Mouse (Mus musculus) liver, adult (tissue): Measurements from ENCODE around the gene Zdhhc17.

ENCODE experiments used
- GATA4 ChIP-seq: IDR thresholded peaks from 2 replicates; pipeline ENCODE4 v1.6.1; 2014; ENCODE audit warnings: mild to moderate bottlenecking, low read length; ENCODE audit not compliant: insufficient replicate concordance

Zdhhc17 gene

DNA sequence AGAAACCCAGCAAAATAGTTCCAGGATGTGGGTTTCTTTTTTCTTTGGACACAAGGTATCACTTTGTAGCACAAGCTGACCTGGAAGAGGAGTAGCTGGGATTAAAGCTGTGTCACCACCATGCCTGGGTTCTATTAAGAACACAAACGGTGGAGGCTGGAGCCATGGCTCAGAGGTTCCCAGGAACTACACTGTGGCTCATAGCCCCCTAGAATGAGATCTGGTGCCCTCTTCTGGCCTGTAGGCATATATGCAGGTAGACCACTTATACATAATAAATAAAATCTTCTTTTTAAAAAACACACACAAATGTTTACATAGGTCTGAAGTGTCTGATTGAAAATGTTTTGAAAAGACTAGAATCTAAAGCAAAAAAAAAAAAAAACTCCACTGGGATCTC is 33.9 kb downstream of the Zdhhc17 start:
- no peak for TF ChIP-seq GATA4

- TF ChIP-seq GATA4, result no peak
These were observed 35.1 kb downstream of the Zdhhc17 start for GRCm38 (mm10) chr10:110974885-110975284.

GRCm38 (mm10) chr10:110974463-110974862 is 35.5 kb downstream of the Zdhhc17 start:
- TF ChIP-seq GATA4, result no peak

- TF ChIP-seq GATA4, result no peak
These were observed 37.9 kb downstream of the Zdhhc17 start for GRCm38 (mm10) chr10:110971998-110972397.

DNA sequence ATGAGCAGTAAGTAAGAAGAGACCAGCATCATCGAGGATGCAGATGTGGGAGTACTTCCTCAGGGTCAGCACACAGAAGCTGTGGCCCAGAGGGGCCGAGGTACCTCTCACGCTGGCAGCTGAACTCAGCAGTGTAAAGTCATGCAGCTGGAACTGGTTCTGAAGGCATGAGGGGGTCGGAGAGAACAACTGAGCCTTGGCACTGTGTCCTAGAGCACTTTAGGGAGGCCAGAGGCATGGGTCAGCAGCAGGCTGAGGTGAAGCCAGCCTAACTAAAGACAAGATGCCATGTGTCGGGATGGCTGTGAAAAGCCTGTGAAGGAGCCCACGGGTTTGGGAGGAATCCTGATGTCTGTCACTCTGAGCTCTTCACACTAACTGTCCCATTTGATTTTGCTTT is 38.5 kb downstream of the Zdhhc17 start:
- no peak for TF ChIP-seq GATA4

- TF ChIP-seq GATA4, result no peak
These were observed 38.9 kb downstream of the Zdhhc17 start for GRCm38 (mm10) chr10:110971044-110971443.

DNA sequence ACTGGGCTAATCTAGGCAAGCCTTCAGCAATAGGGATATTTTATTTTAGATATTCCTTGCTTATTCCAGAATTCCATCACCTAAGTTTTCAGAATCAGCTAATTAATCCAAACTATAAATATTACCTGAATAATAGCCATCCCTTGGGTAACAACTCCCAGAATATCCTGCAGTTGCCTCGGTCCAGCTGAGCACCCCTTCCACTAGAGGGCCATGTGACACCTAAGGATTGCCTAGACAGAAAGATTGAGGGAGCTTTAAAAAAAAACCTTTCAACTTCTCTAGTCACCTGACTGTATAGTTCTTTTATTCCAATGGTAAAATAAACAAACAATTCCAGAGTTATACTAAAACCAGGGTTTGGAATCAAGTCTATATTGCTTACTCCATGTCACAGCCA is 47.8 kb downstream of the Zdhhc17 start:
- no peak for TF ChIP-seq GATA4

DNA sequence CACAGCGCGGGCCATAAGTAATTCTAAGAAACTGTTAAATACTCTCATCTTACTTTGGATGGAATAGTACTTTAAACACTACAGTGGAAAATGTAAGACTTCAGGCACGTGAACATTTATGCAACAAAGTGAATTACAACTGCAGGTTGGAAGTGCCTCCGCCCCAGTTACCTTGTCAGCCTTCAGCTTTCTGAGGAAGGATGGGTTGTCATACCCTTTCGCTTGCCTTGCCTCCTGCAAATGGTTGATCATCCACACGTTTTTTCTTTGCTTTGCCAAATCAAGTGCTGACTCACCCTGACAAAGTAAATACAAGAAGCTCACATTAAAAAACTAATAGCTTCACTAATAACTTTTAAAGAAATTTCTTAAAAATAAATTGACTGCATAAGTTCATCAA is 49.1 kb downstream of the Zdhhc17 start:
- TF ChIP-seq GATA4, result no peak

DNA sequence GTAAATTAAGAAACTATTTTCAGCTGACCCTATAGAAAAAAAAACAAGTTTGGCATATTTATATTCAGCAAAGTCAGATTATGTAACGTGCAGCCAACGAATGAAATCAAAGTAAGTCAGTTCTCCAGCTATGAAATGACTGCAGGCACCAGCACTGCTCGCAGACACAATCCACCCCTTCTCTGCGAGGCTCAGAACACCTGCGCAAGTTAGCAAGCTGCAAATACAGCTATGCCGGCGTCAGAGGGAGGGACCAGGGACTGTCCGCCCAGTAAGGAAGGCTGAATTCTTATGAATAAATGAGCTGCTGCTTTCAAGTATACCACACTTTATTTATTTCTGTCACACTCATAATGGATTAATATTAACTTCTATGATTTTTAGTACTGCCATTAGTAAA is 50.2 kb downstream of the Zdhhc17 start:
- TF ChIP-seq GATA4, result no peak

GRCm38 (mm10) chr10:110958879-110959278 is 51.1 kb downstream of the Zdhhc17 start:
- TF ChIP-seq GATA4, result no peak

GRCm38 (mm10) chr10:110952937-110953451 is 56.9 kb downstream of the Zdhhc17 start:
- TF ChIP-seq GATA4, result no peak

DNA sequence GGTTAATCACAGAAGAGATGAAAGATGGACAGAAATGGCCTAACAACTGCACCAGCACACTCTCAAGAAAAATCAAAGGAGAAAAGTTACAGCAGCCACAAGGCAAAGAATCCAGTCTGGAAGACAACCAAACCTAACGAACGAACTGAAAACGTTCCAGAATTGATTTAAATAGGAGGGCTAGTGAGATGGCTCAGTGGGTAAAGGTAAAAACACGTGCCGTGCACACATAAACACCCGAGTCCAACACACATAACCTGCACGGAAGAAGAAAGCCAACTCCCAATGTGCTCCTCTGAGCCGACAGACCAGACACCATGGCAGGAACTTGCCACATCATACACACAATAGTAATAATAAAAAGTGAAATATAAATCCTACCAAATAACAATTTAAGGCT is 57.7 kb downstream of the Zdhhc17 start:
- TF ChIP-seq GATA4, result no peak

DNA sequence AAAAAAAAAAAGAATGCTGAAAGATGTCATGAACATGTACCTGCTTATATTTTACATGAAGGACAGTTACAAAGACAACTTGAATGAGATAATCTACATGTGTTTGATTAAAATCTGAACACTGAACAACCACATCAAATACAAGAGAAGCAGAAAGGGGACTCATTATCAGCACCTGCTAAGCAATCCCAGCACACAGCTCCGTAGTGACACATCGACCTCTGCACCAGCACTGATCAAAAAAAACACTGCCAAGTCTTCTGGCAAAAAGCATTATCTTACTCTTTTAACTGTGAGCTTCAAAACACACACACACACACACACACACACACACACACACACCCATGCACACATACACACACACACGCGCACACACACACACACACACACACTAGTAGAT is 58.2 kb downstream of the Zdhhc17 start:
- TF ChIP-seq GATA4, result no peak; the same call in 1 of the 2 replicates

DNA sequence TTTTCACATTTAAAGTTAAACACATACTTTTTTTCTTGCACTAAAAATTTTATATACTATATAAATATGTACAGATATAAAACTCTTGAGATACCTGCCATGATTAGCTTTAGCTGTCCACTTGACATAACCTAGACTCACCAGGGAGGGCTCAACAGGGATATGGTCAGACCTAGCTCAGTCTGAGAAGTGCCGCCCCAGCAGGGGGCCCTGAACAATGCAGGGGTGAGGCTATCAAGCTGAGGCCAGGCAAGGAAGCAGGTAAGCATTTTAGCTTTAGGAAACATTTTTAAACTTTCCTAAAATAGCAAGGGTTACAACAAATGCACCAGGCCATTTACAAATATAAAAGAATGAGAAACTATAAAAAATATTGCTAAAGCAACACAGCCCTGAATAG is 58.8 kb downstream of the Zdhhc17 start:
- no peak for TF ChIP-seq GATA4

DNA sequence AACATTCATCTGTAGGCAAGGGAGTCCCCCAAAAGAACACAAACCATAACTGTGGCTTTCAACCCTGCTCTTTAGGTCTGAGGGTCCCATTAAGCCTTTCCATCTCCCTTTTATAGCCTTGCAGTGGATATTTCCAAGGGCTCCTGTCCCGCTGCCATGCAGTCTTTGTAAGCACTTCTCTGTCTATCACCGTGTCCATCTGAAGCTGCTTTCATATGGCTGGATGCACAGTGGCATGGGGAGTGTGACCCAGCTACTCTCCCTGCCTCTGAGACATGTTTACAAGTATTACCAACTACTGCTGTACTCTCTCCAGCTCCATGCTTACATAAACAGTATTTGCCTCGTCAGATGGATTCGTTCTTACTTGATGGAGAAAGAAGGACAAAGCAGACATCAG is 62.4 kb downstream of the Zdhhc17 start:
- TF ChIP-seq GATA4, result no peak

GRCm38 (mm10) chr10:110945966-110946365 is 64.0 kb downstream of the Zdhhc17 start:
- no peak for TF ChIP-seq GATA4

- TF ChIP-seq GATA4, result no peak
These were observed 65.8 kb downstream of the Zdhhc17 start for GRCm38 (mm10) chr10:110944175-110944574.

DNA sequence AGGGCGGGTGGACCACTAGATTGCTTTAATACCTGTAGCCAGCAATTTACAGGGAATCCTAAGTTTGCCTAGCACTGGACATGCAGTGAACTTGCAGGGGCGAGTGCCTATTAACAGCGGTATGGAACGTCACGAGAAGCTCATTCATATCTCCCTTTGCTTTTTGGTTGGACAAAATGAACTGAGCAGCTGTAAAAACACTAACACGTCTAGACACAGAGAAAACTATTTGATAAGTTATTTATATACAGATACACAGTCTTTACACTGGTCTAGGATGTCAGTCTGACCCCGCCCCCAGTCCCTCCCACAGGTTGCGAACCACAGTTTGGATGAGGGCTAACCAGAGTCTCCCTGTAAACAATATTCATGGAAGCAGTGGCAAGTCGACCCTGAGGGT is 67.1 kb downstream of the Zdhhc17 start:
- TF ChIP-seq GATA4, result no peak
